Mouse (Mus musculus): ENCODE measurements at regions not wholly inside any gene's neighbourhood (a gene's known extent, or its start where the extent isn't known, plus 50 kb on each side); places are given as distances from the start of the nearest gene placed in this dataset.

- no peak overlapping the region for H3K9ac ChIP-seq
- H3K4me2 ChIP-seq = peak overlapping the region; percentile 1; the same call in 1 of the 2 replicates
- H3K36me3 ChIP-seq = no peaks in the 10 kb centered on the region
- H3K4me3 ChIP-seq = no peak overlapping the region
- H3K9me3 ChIP-seq = no peaks in the 10 kb centered on the region
- H3K27me3 ChIP-seq = peaks cover 12% of the 10 kb centered on the region; the same call in 1 of the 2 replicates
- H3K4me1 ChIP-seq = peaks cover 14% of the 10 kb centered on the region; the same call in 1 of the 2 replicates
- 28% methylated on average over 9 of the region's 9 CpGs for WGBS
- ATAC-seq (ENCODE audit: insufficient number of reproducible peaks, low FRiP score, low TSS enrichment, low read depth) = no peak
- H3K27ac ChIP-seq = no peak overlapping the region
Observed at GRCm38 (mm10) chr8:115466553-115466952, 241.0 kb downstream of the Maf start.

DNA sequence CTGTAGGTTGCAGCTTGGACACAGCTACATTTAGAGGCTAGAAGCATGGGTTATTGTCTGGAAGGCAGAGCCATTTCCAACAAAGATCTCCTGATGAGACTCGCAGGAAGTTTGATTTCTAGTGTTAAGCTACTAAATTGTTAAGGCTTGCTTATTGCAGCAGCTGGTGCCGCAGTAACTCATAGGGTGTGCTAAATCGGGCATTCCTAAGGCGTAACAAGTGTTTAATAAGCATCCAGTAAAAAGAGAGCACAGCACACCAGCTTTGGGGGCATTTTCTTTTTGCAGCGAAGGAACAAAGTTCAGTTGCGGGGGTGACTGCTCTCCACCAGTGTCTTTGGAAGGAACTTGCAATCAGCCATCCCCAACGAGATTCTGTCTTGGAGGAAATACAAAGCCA, 241.5 kb downstream of the Maf start:
- Histone ChIP-seq H3K36me3 (no peaks in the 10 kb centered on the region), H3K27me3 (peaks cover 12% of the 10 kb centered on the region; the same call in 1 of the 2 replicates), H3K9ac (no peak overlapping the region), H3K4me3 (no peak overlapping the region), H3K4me2 (peak overlapping the region; percentile 1; the same call in 1 of the 2 replicates), H3K27ac (no peak overlapping the region), H3K4me1 (peaks cover 14% of the 10 kb centered on the region; the same call in 1 of the 2 replicates), H3K9me3 (no peaks in the 10 kb centered on the region)
- 35% methylated on average over 7 of the region's 7 CpGs for WGBS
- no peak for ATAC-seq (ENCODE audit: insufficient number of reproducible peaks, low FRiP score, low TSS enrichment, low read depth)

DNA sequence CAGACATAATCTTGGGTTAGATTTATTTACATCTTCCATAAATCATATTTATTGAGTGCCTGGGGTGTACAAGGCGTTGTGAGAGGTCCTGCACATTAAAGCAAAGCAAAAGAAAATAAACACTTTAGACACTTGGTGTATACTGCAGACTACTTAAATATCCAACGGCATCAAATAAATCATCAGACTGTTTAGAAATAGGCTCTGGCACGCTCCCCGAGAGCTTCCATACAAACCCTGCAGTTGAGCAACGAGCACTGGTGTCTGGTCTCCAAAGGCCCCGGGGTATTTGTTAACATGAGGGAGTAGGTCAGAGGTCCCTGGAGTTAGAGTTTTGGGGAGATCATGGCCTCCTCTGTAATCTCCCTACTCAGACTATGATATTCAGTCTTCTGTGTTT, 244.9 kb downstream of the Maf start:
- no peak for ATAC-seq (ENCODE audit: insufficient number of reproducible peaks, low FRiP score, low TSS enrichment, low read depth)
- Histone ChIP-seq H3K4me1 (peaks cover 14% of the 10 kb centered on the region; the same call in 1 of the 2 replicates), H3K9ac (no peak overlapping the region), H3K36me3 (no peaks in the 10 kb centered on the region), H3K4me2 (no peak overlapping the region), H3K4me3 (no peak overlapping the region), H3K9me3 (no peaks in the 10 kb centered on the region), H3K27ac (no peak overlapping the region), H3K27me3 (peaks cover 12% of the 10 kb centered on the region; the same call in 1 of the 2 replicates)
- 29% methylated on average over 6 of the region's 6 CpGs for WGBS

DNA sequence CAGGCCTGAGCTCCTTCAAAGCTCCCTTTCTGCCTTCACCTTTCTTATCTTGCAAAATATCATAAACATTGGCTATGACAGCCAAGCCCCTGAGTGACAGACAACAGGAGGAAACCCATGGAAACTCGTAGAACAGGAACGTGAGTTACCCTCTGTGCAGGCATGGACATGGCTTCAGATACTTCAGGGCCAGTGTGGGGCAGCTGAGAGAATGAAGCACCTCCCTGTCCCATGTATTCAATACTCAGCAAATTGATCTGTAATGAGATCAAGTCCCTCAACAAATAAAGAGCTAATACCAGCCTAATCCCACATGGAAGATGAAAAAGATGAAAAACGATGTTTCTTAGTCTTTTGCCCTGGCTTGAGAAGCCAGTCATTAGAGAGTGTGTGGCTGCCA, 249.5 kb downstream of the Maf start:
- 50% methylated on average over 3 of the region's 3 CpGs for WGBS
- no peaks in the 10 kb centered on the region for H3K9me3 ChIP-seq
- no peaks in the 10 kb centered on the region for H3K27me3 ChIP-seq
- no peaks in the 10 kb centered on the region for H3K36me3 ChIP-seq
- no peak overlapping the region for H3K4me2 ChIP-seq
- no peak overlapping the region for H3K9ac ChIP-seq
- no peak overlapping the region for H3K4me3 ChIP-seq
- H3K4me1 ChIP-seq = peaks cover 13% of the 10 kb centered on the region
- H3K27ac ChIP-seq = no peak overlapping the region
- no peak for ATAC-seq (ENCODE audit: insufficient number of reproducible peaks, low FRiP score, low TSS enrichment, low read depth)

- H3K27me3 ChIP-seq = 0 out of 2 replicates have a peak, but pooled peaks cover 3% of the 10 kb centered on the region
- H3K4me2 ChIP-seq = no peak overlapping the region
- no peak overlapping the region for H3K27ac ChIP-seq
- no peaks in the 10 kb centered on the region for H3K9me3 ChIP-seq
- H3K4me1 ChIP-seq = peaks cover 7% of the 10 kb centered on the region
- H3K4me3 ChIP-seq = no peak overlapping the region
- H3K36me3 ChIP-seq = no peaks in the 10 kb centered on the region
- no peak for ATAC-seq (ENCODE audit: insufficient number of reproducible peaks, low FRiP score, low TSS enrichment, low read depth)
- H3K9ac ChIP-seq = no peak overlapping the region
- WGBS = 86% methylated on average over 1 of the region's 1 CpGs
Observed at GRCm38 (mm10) chr8:115450789-115451188, 256.8 kb downstream of the Maf start.

- Histone ChIP-seq H3K4me3 (no peak overlapping the region), H3K36me3 (no peaks in the 10 kb centered on the region), H3K27ac (no peak overlapping the region), H3K9ac (no peak overlapping the region), H3K4me1 (0 out of 2 replicates have a peak, but pooled peaks cover 3% of the 10 kb centered on the region), H3K9me3 (no peaks in the 10 kb centered on the region), H3K27me3 (0 out of 2 replicates have a peak, but pooled peaks cover 3% of the 10 kb centered on the region), H3K4me2 (no peak overlapping the region)
- 75% methylated on average over 3 of the region's 3 CpGs for WGBS
- no peak for ATAC-seq (ENCODE audit: insufficient number of reproducible peaks, low FRiP score, low TSS enrichment, low read depth)
Observed at GRCm38 (mm10) chr8:115448367-115448766, 259.2 kb downstream of the Maf start.

GRCm38 (mm10) chr8:115444519-115444918, 263.1 kb downstream of the Maf start:
- no peaks in the 10 kb centered on the region for H3K9me3 ChIP-seq

GRCm38 (mm10) chr8:115441943-115442550, 265.5 kb downstream of the Maf start:
- Histone ChIP-seq H3K36me3 (no peaks in the 10 kb centered on the region), H3K4me3 (no peak overlapping the region), H3K27ac (no peak overlapping the region), H3K4me1 (peaks cover 5% of the 10 kb centered on the region; the same call in 1 of the 2 replicates), H3K4me2 (no peak overlapping the region), H3K27me3 (peaks cover 6% of the 10 kb centered on the region; the same call in 1 of the 2 replicates), H3K9ac (no peak overlapping the region), H3K9me3 (no peaks in the 10 kb centered on the region)
- 82% methylated on average over 6 of the region's 6 CpGs for WGBS
- ATAC-seq (ENCODE audit: insufficient number of reproducible peaks, low FRiP score, low TSS enrichment, low read depth) = no peak

More at GRCm38 (mm10) chr8:115444519-115444918, 263.1 kb downstream of the Maf start:
- no peak for ATAC-seq (ENCODE audit: insufficient number of reproducible peaks, low FRiP score, low TSS enrichment, low read depth)
- Histone ChIP-seq H3K36me3 (no peaks in the 10 kb centered on the region), H3K4me1 (peaks cover 4% of the 10 kb centered on the region; the same call in 1 of the 2 replicates), H3K4me2 (no peak overlapping the region), H3K4me3 (no peak overlapping the region), H3K9ac (no peak overlapping the region), H3K27me3 (0 out of 2 replicates have a peak, but pooled peaks cover 6% of the 10 kb centered on the region), H3K27ac (no peak overlapping the region)
- WGBS = 94% methylated on average over 5 of the region's 5 CpGs

- Histone ChIP-seq H3K4me3 (no peak overlapping the region), H3K36me3 (no peaks in the 10 kb centered on the region), H3K27ac (no peak overlapping the region), H3K4me2 (no peak overlapping the region), H3K4me1 (peaks cover 5% of the 10 kb centered on the region; the same call in 1 of the 2 replicates), H3K9me3 (no peaks in the 10 kb centered on the region), H3K27me3 (peaks cover 6% of the 10 kb centered on the region; the same call in 1 of the 2 replicates), H3K9ac (no peak overlapping the region)
- no peak for ATAC-seq (ENCODE audit: insufficient number of reproducible peaks, low FRiP score, low TSS enrichment, low read depth)
- WGBS = 71% methylated on average over 6 of the region's 6 CpGs
Observed at GRCm38 (mm10) chr8:115441323-115441722, 266.3 kb downstream of the Maf start.

GRCm38 (mm10) chr8:115440151-115440550, 267.4 kb downstream of the Maf start:
- no peaks in the 10 kb centered on the region for H3K36me3 ChIP-seq
- H3K4me3 ChIP-seq = no peak overlapping the region
- H3K9ac ChIP-seq = no peak overlapping the region
- no peaks in the 10 kb centered on the region for H3K9me3 ChIP-seq
- no peak overlapping the region for H3K4me2 ChIP-seq
- 47% methylated on average over 3 of the region's 3 CpGs for whole genome bisulfite sequencing
- peaks cover 3% of the 10 kb centered on the region; the same call in 1 of the 2 replicates for H3K27me3 ChIP-seq
- H3K4me1 ChIP-seq = peaks cover 5% of the 10 kb centered on the region; the same call in 1 of the 2 replicates
- no peak for ATAC-seq (ENCODE audit: insufficient number of reproducible peaks, low FRiP score, low TSS enrichment, low read depth)
- H3K27ac ChIP-seq = no peak overlapping the region

DNA sequence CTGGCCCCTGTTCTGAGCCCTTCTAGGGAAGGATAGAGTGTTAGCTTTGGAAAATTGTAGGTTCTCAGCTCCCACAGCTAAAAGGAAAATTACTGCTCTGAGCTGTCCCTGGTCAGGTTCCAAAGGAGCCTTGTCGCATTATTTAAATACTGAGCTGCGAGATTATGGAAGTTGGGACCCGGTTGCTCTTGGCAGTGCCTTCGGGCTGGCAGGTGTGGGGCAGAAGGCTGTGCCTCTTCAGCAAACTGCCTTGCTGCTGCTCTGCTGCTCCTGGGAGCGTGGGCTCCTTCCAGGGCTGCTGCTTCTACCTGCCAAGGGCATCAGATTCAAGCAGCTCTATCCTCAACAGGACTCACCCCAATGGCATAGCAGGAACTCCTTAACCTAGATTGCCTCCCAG, 268.1 kb downstream of the Maf start:
- H3K27ac ChIP-seq = no peak overlapping the region
- ATAC-seq (ENCODE audit: insufficient number of reproducible peaks, low FRiP score, low TSS enrichment, low read depth) = no peak
- H3K27me3 ChIP-seq = peaks cover 3% of the 10 kb centered on the region; the same call in 1 of the 2 replicates
- H3K4me3 ChIP-seq = no peak overlapping the region
- 55% methylated on average over 5 of the region's 5 CpGs for WGBS
- H3K4me2 ChIP-seq = no peak overlapping the region
- no peak overlapping the region for H3K9ac ChIP-seq
- peaks cover 5% of the 10 kb centered on the region; the same call in 1 of the 2 replicates for H3K4me1 ChIP-seq
- H3K36me3 ChIP-seq = no peaks in the 10 kb centered on the region
- H3K9me3 ChIP-seq = no peaks in the 10 kb centered on the region

DNA sequence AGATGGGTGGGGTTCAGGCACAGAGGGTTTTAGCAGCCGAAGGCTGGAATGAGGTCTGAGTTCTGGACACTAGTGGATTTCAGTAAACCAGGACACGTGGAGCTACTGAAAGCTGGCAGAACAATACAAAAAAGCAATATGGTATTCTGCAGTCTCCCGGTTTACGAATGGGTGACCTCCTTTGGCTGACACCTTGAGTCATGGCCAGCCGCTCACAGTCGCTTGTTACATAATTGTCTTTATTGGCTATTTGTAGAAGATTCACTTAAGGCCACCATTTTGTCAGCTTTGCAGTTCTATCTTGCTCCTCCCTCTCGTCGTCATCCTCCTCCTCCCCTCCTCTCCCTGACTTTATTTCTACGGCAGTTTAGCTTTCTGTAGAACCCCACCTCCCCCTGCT, 269.6 kb downstream of the Maf start:
- no peak for ATAC-seq (ENCODE audit: insufficient number of reproducible peaks, low FRiP score, low TSS enrichment, low read depth)
- Histone ChIP-seq H3K4me2 (no peak overlapping the region), H3K27ac (no peak overlapping the region), H3K4me3 (no peak overlapping the region), H3K9me3 (no peaks in the 10 kb centered on the region), H3K36me3 (no peaks in the 10 kb centered on the region), H3K9ac (no peak overlapping the region), H3K27me3 (peaks cover 7% of the 10 kb centered on the region), H3K4me1 (peaks cover 5% of the 10 kb centered on the region; the same call in 1 of the 2 replicates)
- 85% methylated on average over 9 of the region's 9 CpGs for WGBS
